Mouse (Mus musculus) heart, embryonic 15.5 days (tissue): ENCODE data around the gene Fam205a1. TPM values are rescaled to one million over a fixed set of nuclear protein-coding genes. Genes with fewer than 3 reads are reported as not detected.

ENCODE experiments used
- polyA plus RNA-seq: library from polyadenylated mRNA; unstranded; fragments of >200 nt; fragmentation: Nextera tagmentation; extraction: Ambion mirVana; gene quantifications from 2 replicates; pipeline ENCODE4 v1.2.1, GENCODE M21; 2015

Gene Fam205a1
- polyA plus RNA-seq, 1 experiment from 2014 or later: not detected

Other genes with a start within 250 kb of the Fam205a1 start
- gene Gm10591, start 241.7 kb downstream of the Fam205a1 start, polyA plus RNA-seq: 1.1 TPM in 1 of 2 replicates, not detected in the other
- gene Gm2564, start 224.2 kb downstream of the Fam205a1 start, polyA plus RNA-seq: not detected in 2 replicates
- gene Ccl27b, start 198.6 kb downstream of the Fam205a1 start, polyA plus RNA-seq: not detected in 2 replicates
- 0.11 TPM in 1 of 2 replicates, not detected in the other for gene Il11ra2, start 192.0 kb downstream of the Fam205a1 start, polyA plus RNA-seq
- gene 4930578G10Rik, start 118.3 kb downstream of the Fam205a1 start, polyA plus RNA-seq: 0.25 TPM in 1 of 2 replicates, not detected in the other
- gene Ccl19, start 97.3 kb downstream of the Fam205a1 start, polyA plus RNA-seq: 0.57 TPM in 1 of 2 replicates, not detected in the other
- 42.3 and 56.8 TPM in 2 replicates for gene Ccl21a, start 79.9 kb downstream of the Fam205a1 start, polyA plus RNA-seq
- gene Gm12394, start 2.9 kb upstream of the Fam205a1 start, polyA plus RNA-seq: 0.08 and 0.13 TPM in 2 replicates
- gene Fam205c, start 20.3 kb upstream of the Fam205a1 start, polyA plus RNA-seq: 0.20 and 0.41 TPM in 2 replicates
- 4.1 and 4.3 TPM in 2 replicates for gene Phf24, start 62.8 kb upstream of the Fam205a1 start, polyA plus RNA-seq
- 17.7 and 18.2 TPM in 2 replicates for gene Dnajb5, start 95.9 kb upstream of the Fam205a1 start, polyA plus RNA-seq
- 0.18 and 0.42 TPM in 2 replicates for gene 1700022I11Rik, start 115.7 kb upstream of the Fam205a1 start, polyA plus RNA-seq
- gene Vcp, start 146.6 kb upstream of the Fam205a1 start, polyA plus RNA-seq: 437 and 463 TPM in 2 replicates
- 9.8 and 13.5 TPM in 2 replicates for gene Fancg, start 156.6 kb upstream of the Fam205a1 start, polyA plus RNA-seq
- gene Pigo, start 171.9 kb upstream of the Fam205a1 start, polyA plus RNA-seq: 15.0 and 15.5 TPM in 2 replicates
- 189 and 209 TPM in 2 replicates for gene Stoml2, start 177.8 kb upstream of the Fam205a1 start, polyA plus RNA-seq
- gene Fam214b, start 192.3 kb upstream of the Fam205a1 start, polyA plus RNA-seq: 14.1 and 17.3 TPM in 2 replicates
- 10.1 and 11.8 TPM in 2 replicates for gene Unc13b, start 205.1 kb upstream of the Fam205a1 start, polyA plus RNA-seq